Mouse (Mus musculus) lung, embryonic 15.5 days (tissue): ENCODE measurements at regions not wholly inside any gene's neighbourhood (a gene's known extent, or its start where the extent isn't known, plus 50 kb on each side); places are given as distances from the start of the nearest gene placed in this dataset.

ENCODE experiments used
- ATAC-seq: fragments of 200-750 bp; cut with Nextera tagmentation; 2 replicates; pipeline ENCODE4 v1.8.0; 2017; ENCODE audit warnings: moderate number of reproducible peaks, borderline replicate concordance; ENCODE audit not compliant: low FRiP score, low TSS enrichment; ENCODE audit errors: extremely low read depth
- H3K27ac ChIP-seq: fragments of 300-500 bp; sonication (generic); 2 replicates; pipeline ENCODE4 v1.5.1; 2015; ENCODE audit warnings: moderate library complexity, mild to moderate bottlenecking, inconsistent platforms
- H3K27me3 ChIP-seq: fragments of 300-500 bp; sonication (generic); 2 replicates; pipeline ENCODE4 v1.6.1; 2015; ENCODE audit warnings: inconsistent platforms
- H3K36me3 ChIP-seq: fragments of 300-500 bp; sonication (generic); 2 replicates; pipeline ENCODE4 v1.6.1; 2015; ENCODE audit warnings: inconsistent platforms
- H3K4me1 ChIP-seq: fragments of 300-500 bp; sonication (generic); 2 replicates; pipeline ENCODE4 v1.6.1; 2015; ENCODE audit warnings: inconsistent platforms
- H3K4me2 ChIP-seq: fragments of 300-500 bp; sonication (generic); 2 replicates; pipeline ENCODE4 v1.6.1; 2015; ENCODE audit warnings: inconsistent platforms, mild to moderate bottlenecking, moderate library complexity
- H3K4me3 ChIP-seq: fragments of 300-500 bp; sonication (generic); 2 replicates; pipeline ENCODE4 v1.5.1; 2015; ENCODE audit warnings: mild to moderate bottlenecking, inconsistent platforms
- H3K9ac ChIP-seq: fragments of 300-500 bp; sonication (generic); 2 replicates; pipeline ENCODE4 v1.6.1; 2015; ENCODE audit warnings: inconsistent platforms
- H3K9me3 ChIP-seq: fragments of 300-500 bp; sonication (generic); 2 replicates; pipeline ENCODE4 v1.6.1; 2016; ENCODE audit warnings: inconsistent platforms
- WGBS: fragments of 180-500 bp; shearing (Covaris S2); methylation state at CpG from one replicate; pipeline ENCODE4 v1.1.7; 2015; 5-methylcytosine and 5-hydroxymethylcytosine counted together

GRCm38 (mm10) chr3:105191303-105191702 lies 124.7 kb downstream of the 4930564D02Rik start:
- H3K4me3 ChIP-seq = no peak overlapping the region
- ATAC-seq = no peak
- no peaks in the 10 kb centered on the region for H3K9me3 ChIP-seq
- H3K27ac ChIP-seq = no peak overlapping the region
- H3K4me1 ChIP-seq = no peaks in the 10 kb centered on the region
- H3K27me3 ChIP-seq = no peaks in the 10 kb centered on the region
- H3K4me2 ChIP-seq = no peak overlapping the region
- H3K36me3 ChIP-seq = no peaks in the 10 kb centered on the region
- no peak overlapping the region for H3K9ac ChIP-seq
- 77% methylated on average over 7 of the region's 7 CpGs for WGBS

GRCm38 (mm10) chr3:105191830-105192229 lies 125.2 kb downstream of the 4930564D02Rik start:
- Histone ChIP-seq H3K9me3 (no peaks in the 10 kb centered on the region), H3K4me1 (no peaks in the 10 kb centered on the region), H3K27ac (no peak overlapping the region), H3K9ac (no peak overlapping the region), H3K4me3 (no peak overlapping the region), H3K4me2 (no peak overlapping the region), H3K27me3 (no peaks in the 10 kb centered on the region), H3K36me3 (no peaks in the 10 kb centered on the region)
- no peak for ATAC-seq
- WGBS = 26% methylated on average over 7 of the region's 7 CpGs

GRCm38 (mm10) chr3:105200735-105201134 lies 134.1 kb downstream of the 4930564D02Rik start:
- Histone ChIP-seq H3K27me3 (no peaks in the 10 kb centered on the region), H3K27ac (no peak overlapping the region), H3K4me1 (no peaks in the 10 kb centered on the region), H3K9ac (no peak overlapping the region), H3K4me3 (no peak overlapping the region), H3K4me2 (no peak overlapping the region), H3K9me3 (no peaks in the 10 kb centered on the region), H3K36me3 (no peaks in the 10 kb centered on the region)
- WGBS = 66% methylated on average over 3 of the region's 3 CpGs
- no peak for ATAC-seq

DNA sequence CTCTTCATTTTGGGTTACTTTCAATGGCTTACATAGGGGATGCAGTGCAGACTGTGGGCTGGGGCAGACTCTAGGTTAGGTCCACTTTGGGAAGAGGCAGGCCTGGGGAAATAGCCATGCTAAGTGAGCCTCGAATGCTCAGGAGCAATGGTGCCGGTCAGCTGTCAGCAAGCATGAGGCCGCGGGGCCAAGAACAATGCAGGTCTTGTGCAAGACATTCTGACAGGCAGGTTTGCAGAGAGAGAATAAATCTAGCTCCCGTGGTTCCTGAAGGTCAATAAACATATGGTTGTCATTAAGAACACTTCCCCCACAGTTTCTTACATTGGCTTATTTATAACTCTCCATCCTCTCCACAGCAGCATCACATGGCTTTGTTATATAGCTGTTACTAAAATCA lies 142.5 kb downstream of the 4930564D02Rik start:
- 44% methylated on average over 5 of the region's 5 CpGs for WGBS
- H3K4me3 ChIP-seq = no peak overlapping the region
- no peaks in the 10 kb centered on the region for H3K4me1 ChIP-seq
- H3K36me3 ChIP-seq = no peaks in the 10 kb centered on the region
- H3K27ac ChIP-seq = no peak overlapping the region
- ATAC-seq = no peak
- no peaks in the 10 kb centered on the region for H3K9me3 ChIP-seq
- H3K9ac ChIP-seq = no peak overlapping the region
- no peaks in the 10 kb centered on the region for H3K27me3 ChIP-seq
- no peak overlapping the region for H3K4me2 ChIP-seq

DNA sequence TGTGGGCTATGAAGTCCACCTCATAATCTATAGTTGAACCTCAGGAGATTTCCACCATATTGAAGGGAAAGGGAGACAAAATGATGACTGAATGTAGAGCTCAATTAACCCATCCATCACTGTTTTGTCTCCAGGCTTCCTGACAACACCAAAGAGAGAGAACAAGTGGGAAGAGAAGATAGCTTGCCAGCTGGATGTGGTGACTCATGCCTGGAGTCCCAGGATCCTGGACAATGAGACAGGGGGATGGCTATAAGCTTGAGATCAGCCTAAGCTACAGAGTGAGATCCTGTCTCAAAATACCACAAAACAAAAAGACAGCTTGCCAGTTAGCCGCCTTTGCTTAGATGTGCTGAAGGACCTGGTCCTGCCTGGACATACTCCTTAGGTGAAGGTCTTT lies 144.4 kb downstream of the 4930564D02Rik start:
- H3K36me3 ChIP-seq = no peaks in the 10 kb centered on the region
- H3K9ac ChIP-seq = no peak overlapping the region
- no peak overlapping the region for H3K27ac ChIP-seq
- 87% methylated on average over 1 of the region's 1 CpGs for WGBS
- no peak for ATAC-seq
- H3K27me3 ChIP-seq = no peaks in the 10 kb centered on the region
- no peaks in the 10 kb centered on the region for H3K9me3 ChIP-seq
- H3K4me3 ChIP-seq = no peak overlapping the region
- no peaks in the 10 kb centered on the region for H3K4me1 ChIP-seq
- no peak overlapping the region for H3K4me2 ChIP-seq

- no peak for ATAC-seq
- Histone ChIP-seq H3K36me3 (no peaks in the 10 kb centered on the region), H3K4me1 (no peaks in the 10 kb centered on the region), H3K4me3 (no peak overlapping the region), H3K9me3 (no peaks in the 10 kb centered on the region), H3K27me3 (no peaks in the 10 kb centered on the region), H3K27ac (no peak overlapping the region), H3K9ac (no peak overlapping the region), H3K4me2 (no peak overlapping the region)
- WGBS = 50% methylated on average over 3 of the region's 3 CpGs
Observed at GRCm38 (mm10) chr3:105211726-105212125, 145.1 kb downstream of the 4930564D02Rik start.

DNA sequence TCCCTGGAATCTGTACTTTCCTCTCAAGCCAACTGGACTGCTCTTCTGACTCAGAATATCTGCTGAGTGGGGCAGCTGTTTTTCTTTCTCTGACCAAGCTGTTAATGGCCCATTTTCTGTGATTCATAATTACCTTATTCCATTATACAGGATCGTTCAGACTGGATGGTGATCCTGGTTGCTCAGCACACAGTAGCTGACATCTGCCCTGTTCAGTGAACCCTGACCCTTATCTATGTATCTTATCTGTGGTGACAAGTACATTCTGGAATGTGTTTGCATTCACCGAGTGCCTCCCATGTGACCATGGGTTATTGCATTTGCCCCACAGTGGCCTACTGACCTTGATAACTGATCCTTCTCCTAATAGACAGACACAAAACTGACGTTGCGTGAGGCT lies 148.2 kb downstream of the 4930564D02Rik start:
- Histone ChIP-seq H3K4me3 (no peak overlapping the region), H3K27ac (no peak overlapping the region), H3K36me3 (no peaks in the 10 kb centered on the region), H3K9ac (no peak overlapping the region), H3K27me3 (no peaks in the 10 kb centered on the region), H3K9me3 (no peaks in the 10 kb centered on the region), H3K4me1 (no peaks in the 10 kb centered on the region), H3K4me2 (no peak overlapping the region)
- WGBS = 20% methylated on average over 4 of the region's 4 CpGs
- ATAC-seq = no peak

- no peak overlapping the region for H3K27ac ChIP-seq
- H3K9ac ChIP-seq = no peak overlapping the region
- no peaks in the 10 kb centered on the region for H3K27me3 ChIP-seq
- H3K4me3 ChIP-seq = no peak overlapping the region
- WGBS = 49% methylated on average over 7 of the region's 7 CpGs
- no peak for ATAC-seq
- H3K4me1 ChIP-seq = no peaks in the 10 kb centered on the region
- H3K4me2 ChIP-seq = no peak overlapping the region
- no peaks in the 10 kb centered on the region for H3K36me3 ChIP-seq
- H3K9me3 ChIP-seq = no peaks in the 10 kb centered on the region
Observed at GRCm38 (mm10) chr3:105215729-105216128, 149.1 kb downstream of the 4930564D02Rik start.

- no peaks in the 10 kb centered on the region for H3K27me3 ChIP-seq
- no peak overlapping the region for H3K9ac ChIP-seq
- no peak overlapping the region for H3K27ac ChIP-seq
- no peak overlapping the region for H3K4me3 ChIP-seq
- WGBS = 58% methylated on average over 3 of the region's 3 CpGs
- ATAC-seq = no peak
- no peaks in the 10 kb centered on the region for H3K36me3 ChIP-seq
- no peaks in the 10 kb centered on the region for H3K9me3 ChIP-seq
- H3K4me2 ChIP-seq = no peak overlapping the region
- no peaks in the 10 kb centered on the region for H3K4me1 ChIP-seq
Observed at GRCm38 (mm10) chr3:105219630-105220029, 153.0 kb downstream of the 4930564D02Rik start.

DNA sequence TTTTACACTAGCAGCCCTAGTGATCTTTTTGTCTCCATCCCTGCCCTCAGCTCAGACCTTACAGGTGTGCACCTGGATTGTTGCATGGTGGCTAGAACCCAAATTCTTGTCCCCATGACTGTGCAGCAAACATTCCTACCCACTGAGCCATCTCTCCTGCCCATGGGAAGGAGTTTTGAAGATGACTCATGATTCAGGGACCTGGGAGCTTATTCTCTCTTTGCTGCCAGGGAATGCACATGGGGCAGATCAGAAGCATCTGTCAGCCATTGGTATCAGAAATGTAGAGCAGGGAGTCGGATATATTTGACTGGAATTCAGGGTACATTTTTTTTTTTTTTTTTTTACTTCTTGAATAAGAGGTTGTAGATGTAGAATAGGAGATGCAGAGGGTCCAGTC lies 154.0 kb downstream of the 4930564D02Rik start:
- 52% methylated on average over 1 of the region's 1 CpGs for WGBS
- no peaks in the 10 kb centered on the region for H3K4me1 ChIP-seq
- no peak overlapping the region for H3K9ac ChIP-seq
- no peak overlapping the region for H3K4me3 ChIP-seq
- H3K27ac ChIP-seq = no peak overlapping the region
- H3K4me2 ChIP-seq = no peak overlapping the region
- no peaks in the 10 kb centered on the region for H3K36me3 ChIP-seq
- no peaks in the 10 kb centered on the region for H3K9me3 ChIP-seq
- ATAC-seq = no peak
- H3K27me3 ChIP-seq = no peaks in the 10 kb centered on the region

- H3K4me3 ChIP-seq = no peak overlapping the region
- H3K9me3 ChIP-seq = no peaks in the 10 kb centered on the region
- no peak overlapping the region for H3K9ac ChIP-seq
- no peaks in the 10 kb centered on the region for H3K36me3 ChIP-seq
- no peak overlapping the region for H3K27ac ChIP-seq
- H3K4me2 ChIP-seq = no peak overlapping the region
- H3K27me3 ChIP-seq = no peaks in the 10 kb centered on the region
- WGBS = 43% methylated on average over 3 of the region's 3 CpGs
- H3K4me1 ChIP-seq = no peaks in the 10 kb centered on the region
- ATAC-seq = no peak
Observed at GRCm38 (mm10) chr3:105222925-105223324, 156.3 kb downstream of the 4930564D02Rik start.

GRCm38 (mm10) chr3:105223671-105224070 lies 157.0 kb downstream of the 4930564D02Rik start:
- no peaks in the 10 kb centered on the region for H3K36me3 ChIP-seq
- 43% methylated on average over 4 of the region's 4 CpGs for WGBS

DNA sequence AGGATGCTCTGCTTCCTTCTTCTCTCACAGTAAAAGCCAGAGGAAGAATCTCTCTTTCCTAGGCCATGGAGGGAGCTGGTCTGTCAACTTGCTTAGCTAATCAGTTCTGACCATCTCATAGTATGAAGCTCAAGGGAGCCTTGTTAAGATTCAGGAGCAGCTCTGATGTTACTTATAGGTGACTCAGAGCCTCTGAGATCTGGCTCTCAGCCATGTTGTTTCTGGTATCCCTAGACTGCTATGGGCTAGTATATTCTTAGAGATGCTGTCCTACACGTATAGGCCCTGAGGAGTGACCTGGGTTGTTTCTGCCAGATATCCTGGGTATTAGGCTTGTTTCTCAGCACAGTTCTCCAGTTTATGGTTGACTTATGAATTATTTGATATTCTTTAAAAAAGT lies 160.9 kb downstream of the 4930564D02Rik start:
- 44% methylated on average over 1 of the region's 1 CpGs for WGBS
- Histone ChIP-seq H3K36me3 (no peaks in the 10 kb centered on the region), H3K27ac (no peak overlapping the region), H3K4me2 (no peak overlapping the region), H3K4me1 (no peaks in the 10 kb centered on the region), H3K9ac (no peak overlapping the region), H3K9me3 (no peaks in the 10 kb centered on the region), H3K27me3 (no peaks in the 10 kb centered on the region), H3K4me3 (no peak overlapping the region)
- ATAC-seq = no peak

More at GRCm38 (mm10) chr3:105223671-105224070, 157.0 kb downstream of the 4930564D02Rik start:
- Histone ChIP-seq H3K9me3 (no peaks in the 10 kb centered on the region), H3K4me2 (no peak overlapping the region), H3K9ac (no peak overlapping the region), H3K4me1 (no peaks in the 10 kb centered on the region), H3K27ac (no peak overlapping the region), H3K4me3 (no peak overlapping the region), H3K27me3 (no peaks in the 10 kb centered on the region)
- no peak for ATAC-seq
